Mouse (Mus musculus) fat pad, adult 2 months (tissue): ENCODE measurements around the gene Nsrp1.
"Not testable (repeated sequence)": the region's sequence is repeated elsewhere in the genome, so short reads cannot be mapped to it uniquely, and the experiment has no call there.

Experiments
- DNase-seq: peaks from one replicate; pipeline ENCODE4 v3.0.0-alpha.2; 2011; ENCODE audit warnings: low read depth, low spot score; ENCODE audit errors: extremely low read depth

Gene Nsrp1

GRCm38 (mm10) chr11:77078273-77079134, at the start of gene Nsrp1:
TSS of gene Nsrp1 (minus strand) at chr11:77078435.
- DNase-seq: peak; percentile 30

DNA sequence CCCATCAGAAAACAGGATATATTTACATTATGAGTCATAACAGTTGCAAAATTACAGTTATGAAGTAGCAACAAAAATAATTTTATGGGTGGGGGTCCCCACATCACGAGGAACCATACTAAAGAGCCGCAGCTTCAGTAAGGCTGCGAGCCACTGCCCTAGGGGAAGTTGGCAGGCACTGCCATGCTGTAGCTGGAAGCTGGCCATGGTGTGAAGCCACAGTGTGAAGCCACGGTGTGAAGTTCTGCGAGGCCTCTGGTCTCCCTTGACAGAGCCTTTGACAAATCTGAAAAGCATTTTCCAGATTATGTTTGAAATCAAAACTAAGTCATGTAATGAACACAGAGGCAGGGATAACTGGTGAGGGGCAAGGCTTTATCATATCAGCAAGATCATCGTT, 32.9 kb upstream of the Nsrp1 start:
- DNase-seq: no peak

DNA sequence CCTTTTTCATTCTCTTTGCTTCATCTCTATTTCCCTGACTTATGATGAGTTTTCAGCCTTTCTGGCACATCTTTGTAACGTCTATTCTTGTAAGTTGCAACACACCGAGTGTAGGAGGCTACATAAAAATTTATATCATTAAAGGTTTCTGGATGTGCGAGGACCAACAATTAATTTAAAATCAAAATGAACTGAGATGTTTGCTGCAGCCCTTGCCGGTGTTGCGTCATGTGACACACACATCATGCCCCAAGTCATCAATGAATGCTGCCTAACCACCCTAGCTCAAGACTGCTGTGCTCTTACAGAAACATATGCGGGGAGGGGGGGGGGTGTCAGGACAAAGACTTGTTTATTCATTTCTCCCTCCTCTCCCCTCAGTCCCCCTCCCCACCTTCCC, 30.2 kb upstream of the Nsrp1 start:
- no peak for DNase-seq

GRCm38 (mm10) chr11:77107872-77108271, 29.6 kb upstream of the Nsrp1 start:
- DNase-seq: not testable (repeated sequence)

DNA sequence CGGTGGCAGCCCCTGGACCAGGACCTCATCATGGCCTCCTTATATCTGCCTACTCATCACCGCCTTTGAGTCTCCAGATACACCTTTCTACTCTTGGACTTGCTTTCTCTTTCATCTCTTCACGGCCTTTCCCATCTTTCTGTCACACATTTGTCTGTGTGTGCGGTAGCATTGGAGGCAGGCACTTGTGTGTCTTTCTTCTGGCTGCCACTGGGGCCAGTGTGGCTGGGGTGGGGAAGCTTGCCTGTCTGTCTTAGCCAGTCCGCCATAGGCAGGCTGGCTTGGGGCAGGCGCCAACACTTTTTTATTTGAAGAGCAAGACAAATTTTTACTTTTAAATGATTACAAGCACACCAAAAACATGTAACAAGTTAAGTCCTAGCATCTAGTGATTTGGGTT, 28.7 kb upstream of the Nsrp1 start:
- no peak for DNase-seq

DNA sequence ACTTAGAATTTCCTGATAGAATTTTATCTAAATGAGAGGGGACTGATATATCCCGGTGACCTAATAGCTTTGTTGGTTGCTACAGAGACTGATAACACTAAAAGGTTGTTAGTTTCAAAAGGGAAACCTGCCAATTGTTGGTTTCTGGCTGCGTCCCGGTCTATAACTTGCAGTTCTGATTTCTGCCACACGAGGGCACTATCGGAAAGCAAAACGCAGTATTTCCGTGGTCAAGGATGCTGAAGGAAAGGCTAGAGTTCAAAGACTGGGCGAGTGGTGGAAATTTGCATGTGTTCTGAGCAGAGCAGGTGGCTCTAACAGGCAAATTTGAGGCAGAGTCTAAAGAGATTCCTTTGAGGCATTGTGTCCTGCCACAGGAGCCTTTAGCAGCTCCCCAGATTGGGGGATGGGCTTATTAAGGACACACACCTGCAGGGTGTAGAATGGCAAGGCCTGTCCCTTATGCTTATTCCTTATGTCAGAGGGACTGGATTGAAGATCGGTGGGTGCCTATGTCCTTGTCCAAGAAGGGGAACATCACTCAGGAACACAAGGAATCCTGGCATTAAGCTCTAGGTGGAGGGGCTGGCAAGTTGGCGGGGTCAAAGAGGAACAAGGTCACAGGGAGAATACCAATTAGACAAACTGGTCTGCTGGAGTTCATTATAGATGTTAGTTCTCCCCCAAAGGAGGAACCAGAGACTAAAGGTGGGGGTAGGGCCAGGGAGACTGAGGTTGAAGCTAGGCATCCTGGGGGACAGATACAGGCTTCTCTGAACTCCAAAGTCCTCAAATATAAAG, 22.1 kb upstream of the Nsrp1 start:
- no peak for DNase-seq

GRCm38 (mm10) chr11:77098332-77098972, 20.2 kb upstream of the Nsrp1 start:
- DNase-seq: no peak

- DNase-seq: no peak
Measured at GRCm38 (mm10) chr11:77096991-77097390, 18.8 kb upstream of the Nsrp1 start.

- no peak for DNase-seq
Measured at GRCm38 (mm10) chr11:77096581-77096980, 18.3 kb upstream of the Nsrp1 start.

GRCm38 (mm10) chr11:77095206-77095605, 17.0 kb upstream of the Nsrp1 start:
- DNase-seq: no peak

GRCm38 (mm10) chr11:77094136-77094535, 15.9 kb upstream of the Nsrp1 start:
- no peak for DNase-seq

- DNase-seq: no peak
Measured at GRCm38 (mm10) chr11:77093208-77093607, 15.0 kb upstream of the Nsrp1 start.

- no peak for DNase-seq
Measured at GRCm38 (mm10) chr11:77089162-77089561, 10.9 kb upstream of the Nsrp1 start.

GRCm38 (mm10) chr11:77087004-77087403, 8.8 kb upstream of the Nsrp1 start:
- no peak for DNase-seq

- peak; percentile 67 for DNase-seq
Measured at GRCm38 (mm10) chr11:77084001-77084682, 5.9 kb upstream of the Nsrp1 start.

GRCm38 (mm10) chr11:77079361-77079760, 1.1 kb upstream of the Nsrp1 start:
- peak; percentile 82 for DNase-seq

- DNase-seq: no peak
Measured at GRCm38 (mm10) chr11:77077792-77078191, 443 bp downstream of the Nsrp1 start.

DNA sequence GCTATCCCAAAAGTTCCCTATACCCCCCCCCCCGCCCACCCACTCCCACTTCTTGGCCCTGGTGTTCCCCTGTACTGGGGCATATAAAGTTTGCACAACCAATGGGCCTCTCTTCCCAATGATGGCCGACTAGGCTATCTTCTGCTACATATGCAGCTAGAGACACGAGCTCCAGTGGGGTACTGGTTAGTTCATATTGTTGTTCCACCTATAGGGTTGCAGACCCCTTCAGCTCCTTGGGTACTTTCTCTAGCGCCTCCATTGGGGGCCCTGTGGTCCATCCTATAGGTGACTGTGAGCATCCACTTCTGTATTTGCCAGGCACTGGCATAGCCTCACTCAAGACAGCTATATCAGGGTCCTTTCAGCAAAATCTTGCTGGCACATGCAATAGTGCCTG, 904 bp downstream of the Nsrp1 start:
- DNase-seq: not testable (repeated sequence)

- no peak for DNase-seq
Measured at GRCm38 (mm10) chr11:77070721-77071120, 7.5 kb downstream of the Nsrp1 start.

DNA sequence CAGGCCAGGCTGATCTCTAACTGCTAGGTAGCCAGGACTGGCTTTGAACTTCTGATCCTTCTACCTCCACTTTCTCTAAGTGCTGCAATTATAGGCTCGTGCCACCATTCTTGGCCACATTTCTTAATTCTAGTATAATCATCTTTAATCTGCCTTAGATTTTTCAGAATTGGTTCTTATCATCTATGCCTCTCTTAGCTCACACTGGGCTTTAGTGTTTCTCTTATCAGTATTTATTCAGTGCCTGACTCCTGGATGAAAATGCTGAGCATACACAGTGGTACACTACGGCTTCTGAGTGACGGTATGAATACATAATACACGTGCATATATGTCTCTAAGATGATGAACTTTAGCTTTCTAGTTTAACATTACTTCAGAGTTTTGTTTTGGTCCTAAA, 9.4 kb downstream of the Nsrp1 start:
- no peak for DNase-seq

GRCm38 (mm10) chr11:77063406-77063805, 14.8 kb downstream of the Nsrp1 start:
- no peak for DNase-seq
